Mouse (Mus musculus) heart, adult 2 months (tissue): ENCODE results near the gene Tll2. TPM values are rescaled to one million over a fixed set of nuclear protein-coding genes. Genes with fewer than 3 reads are reported as not detected.

Experiments used
- DNase-seq, 2 experiments: peaks; one replicate each; pipeline ENCODE4 v3.0.0; 2021
- H3K27ac ChIP-seq: fragments of 200-600 bp; 2 replicates; pipeline ENCODE4 v1.8.1; 2022
- H3K27me3 ChIP-seq: fragments of 200-500 bp; 2 replicates; pipeline ENCODE4 v1.6.1; 2012; ENCODE audit warnings: mild to moderate bottlenecking, low read length, inconsistent platforms, mixed read lengths; ENCODE audit not compliant: control insufficient read depth, insufficient read depth
- H3K36me3 ChIP-seq: fragments of 200-500 bp; 2 replicates; pipeline ENCODE4 v1.6.1; 2012; ENCODE audit warnings: low read length, inconsistent platforms; ENCODE audit not compliant: control insufficient read depth, insufficient read depth
- H3K4me1 ChIP-seq: fragments of 200-500 bp; 2 replicates; pipeline ENCODE4 v1.6.1; 2011; ENCODE audit warnings: low read length; ENCODE audit not compliant: control insufficient read depth, insufficient read depth
- H3K4me3 ChIP-seq: fragments of 200-600 bp; 2 replicates; pipeline ENCODE4 v1.8.1; 2022
- H3K79me2 ChIP-seq: fragments of 200-500 bp; replicated peaks from 2 replicates; pipeline ENCODE4 v1.6.1; 2012; ENCODE audit warnings: mild to moderate bottlenecking, inconsistent platforms, low read length, moderate library complexity, mixed read lengths; ENCODE audit not compliant: control insufficient read depth, insufficient read depth
- H3K9ac ChIP-seq: fragments of 200-500 bp; 2 replicates; pipeline ENCODE4 v1.6.1; 2012; ENCODE audit warnings: low read depth, mild to moderate bottlenecking, control low read depth, inconsistent platforms, low read length, mixed read lengths
- CTCF ChIP-seq: fragments of 200-600 bp; IDR thresholded peaks from 2 replicates; pipeline ENCODE4 v1.8.1; 2022; ENCODE audit warnings: antibody characterized with exemption, mild to moderate bottlenecking, moderate library complexity
- EP300 ChIP-seq: fragments of 200-500 bp; IDR thresholded peaks from 2 replicates; pipeline ENCODE4 v1.6.1; 2011; ENCODE audit warnings: low read depth, low read length, control low read depth; ENCODE audit not compliant: insufficient read depth
- POLR2A ChIP-seq: fragments of 200-500 bp; IDR thresholded peaks from 2 replicates; pipeline ENCODE4 v1.6.1; 2011; ENCODE audit warnings: mild to moderate bottlenecking, low read depth, low read length, control low read depth; ENCODE audit not compliant: insufficient read depth
- WGBS: fragments of 180-500 bp; shearing (Covaris S2); methylation state at CpG from one replicate; pipeline ENCODE4 v1.1.7; 2018; 5-methylcytosine and 5-hydroxymethylcytosine counted together
- intact Hi-C: fragments of 180-260 bp; cut with DNase I; formaldehyde crosslinking; loops from one replicate; pipeline ENCODE4 v1.15.1; 2025
- polyA plus RNA-seq: library from polyadenylated mRNA; depleted of rRNA; stranded (reverse); fragments of >200 nt; gene quantifications from 2 replicates; pipeline ENCODE4 v1.2.3, GENCODE M21; 2012
- total RNA-seq, 2 experiments: library from RNA; stranded (reverse); gene quantifications; 2 replicates each; pipeline ENCODE4 v1.2.3; 2021

Gene Tll2
- total and polyA plus RNA-seq, 3 experiments, result 0.29 to 0.49 (median 0.41) TPM

GRCm38 (mm10) chr19:41071500-41071899 lies 135.1 kb downstream of the Tll2 start:
- peak; percentile 80 to 87 for DNase-seq
- no peak overlapping the region for H3K9ac ChIP-seq
- TF ChIP-seq EP300 (0 out of 2 replicates have a peak, but pooled peaks have one; percentile 60), POLR2A (no peak), CTCF (no peak; the same call in 1 of the 2 replicates)
- no peaks in the 10 kb centered on the region for H3K27me3 ChIP-seq
- H3K4me3 ChIP-seq, result no peak overlapping the region
- H3K4me1 ChIP-seq, result no peaks in the 10 kb centered on the region
- intact Hi-C loops, result no loop called here
- no peaks in the 10 kb centered on the region for H3K36me3 ChIP-seq
- 4% methylated on average over 8 of the region's 8 CpGs for WGBS
- H3K79me2 ChIP-seq, result no peaks in the 10 kb centered on the region
- no peak overlapping the region for H3K27ac ChIP-seq

- Histone ChIP-seq H3K79me2 (no peaks in the 10 kb centered on the region), H3K4me1 (0 out of 2 replicates have a peak, but pooled peaks cover 2% of the 10 kb centered on the region), H3K36me3 (no peaks in the 10 kb centered on the region), H3K9ac (no peak overlapping the region), H3K27ac (no peak overlapping the region), H3K4me3 (no peak overlapping the region), H3K27me3 (no peaks in the 10 kb centered on the region)
- 50% methylated on average over 4 of the region's 4 CpGs for WGBS
- TF ChIP-seq CTCF (no peak), POLR2A (no peak), EP300 (no peak)
- intact Hi-C loops, result no loop called here
- DNase-seq, result no peak
Measured at GRCm38 (mm10) chr19:41054702-41055101, 151.9 kb downstream of the Tll2 start.

GRCm38 (mm10) chr19:41053530-41053929 lies 153.1 kb downstream of the Tll2 start:
- Histone ChIP-seq H3K27ac (no peak overlapping the region), H3K4me3 (no peak overlapping the region), H3K4me1 (0 out of 2 replicates have a peak, but pooled peaks cover 2% of the 10 kb centered on the region), H3K9ac (no peak overlapping the region), H3K36me3 (no peaks in the 10 kb centered on the region), H3K79me2 (no peaks in the 10 kb centered on the region), H3K27me3 (no peaks in the 10 kb centered on the region)
- DNase-seq, result peak in 1 of 2 experiments; percentile 24
- intact Hi-C loops, result no loop called here
- WGBS, result 33% methylated on average over 10 of the region's 10 CpGs
- TF ChIP-seq POLR2A (no peak), EP300 (no peak), CTCF (peak; percentile 57)

GRCm38 (mm10) chr19:41052247-41052646 lies 154.4 kb downstream of the Tll2 start:
- H3K4me1 ChIP-seq, result 0 out of 2 replicates have a peak, but pooled peaks cover 2% of the 10 kb centered on the region
- no peak for TF ChIP-seq EP300
- TF ChIP-seq CTCF, result no peak
- no peak for TF ChIP-seq POLR2A
- H3K36me3 ChIP-seq, result no peaks in the 10 kb centered on the region
- H3K79me2 ChIP-seq, result no peaks in the 10 kb centered on the region
- H3K4me3 ChIP-seq, result no peak overlapping the region
- WGBS, result 71% methylated on average over 5 of the region's 5 CpGs
- intact Hi-C loops, result no loop called here
- H3K27ac ChIP-seq, result no peak overlapping the region
- no peak for DNase-seq
- no peak overlapping the region for H3K9ac ChIP-seq
- H3K27me3 ChIP-seq, result no peaks in the 10 kb centered on the region

- intact Hi-C loops, result no loop called here
- Histone ChIP-seq H3K36me3 (no peaks in the 10 kb centered on the region), H3K27ac (no peak overlapping the region)
Measured at GRCm38 (mm10) chr19:41051714-41052113, 154.9 kb downstream of the Tll2 start.

GRCm38 (mm10) chr19:41048187-41048559 lies 158.5 kb downstream of the Tll2 start:
- no peaks in the 10 kb centered on the region for H3K27me3 ChIP-seq
- intact Hi-C loops, result no loop called here
- WGBS, result 70% methylated on average over 3 of the region's 3 CpGs
- no peak for DNase-seq
- no peak overlapping the region for H3K9ac ChIP-seq
- H3K4me3 ChIP-seq, result no peak overlapping the region
- no peaks in the 10 kb centered on the region for H3K79me2 ChIP-seq
- H3K4me1 ChIP-seq, result no peaks in the 10 kb centered on the region
- H3K27ac ChIP-seq, result no peak overlapping the region
- TF ChIP-seq EP300 (no peak), CTCF (no peak), POLR2A (no peak)
- H3K36me3 ChIP-seq, result no peaks in the 10 kb centered on the region

More at GRCm38 (mm10) chr19:41051714-41052113, 154.9 kb downstream of the Tll2 start:
- no peak overlapping the region for H3K4me3 ChIP-seq
- H3K4me1 ChIP-seq, result 0 out of 2 replicates have a peak, but pooled peaks cover 2% of the 10 kb centered on the region
- 81% methylated on average over 1 of the region's 1 CpGs for WGBS
- DNase-seq, result no peak
- no peaks in the 10 kb centered on the region for H3K27me3 ChIP-seq
- no peaks in the 10 kb centered on the region for H3K79me2 ChIP-seq
- no peak for TF ChIP-seq POLR2A
- TF ChIP-seq CTCF, result no peak
- no peak for TF ChIP-seq EP300
- H3K9ac ChIP-seq, result no peak overlapping the region
